Comparison of ENCODE assay signal across 11 mouse cellular contexts in genomic region chr11:105643995-105644394, GRCm38 (mm10). TPM values are rescaled to one million over a fixed set of nuclear protein-coding genes. Genes with fewer than 3 reads are reported as not detected.
DNase-seq lines count a peak whose midpoint lies in the region; ATAC-seq and TF ChIP-seq lines count a peak whose summit lies in the region.
"Had no signal": no experiment of that assay in that cellular context is flagged by ENCODE, and none has a peak within 500 bp of the region (broad histone marks: within the 10 kb centered on the region; RNA-seq: fewer than 3 reads in every experiment).

No protein-coding gene starts in this region.

- peak; percentile 39 for TF ChIP-seq CTCF in liver, postnatal 0 days (IDR thresholded peaks at IDR 0.05; ENCODE audit: low read depth)
- TF ChIP-seq CTCF in MEL (IDR thresholded peaks at IDR 0.05 in 2 of 3, conservative IDR thresholded peaks at IDR 0.05 in 1 of 3; ENCODE audit: control insufficient read depth in 1 of 3, insufficient read depth in 1 of 3, low read depth in 2 of 3, low read length in 3 of 3, poor library complexity in 1 of 3, severe bottlenecking in 1 of 3), result peak; percentile 15 to 54 (median 19); a peak in 3 of 6 replicates

- DNase-seq in embryo, embryonic 11 days, result peak; percentile 11
- no peak for DNase-seq in embryo, embryonic 10 days (ENCODE audit: low spot score)
- DNase-seq in liver, postnatal 0 days, result no peak
- DNase-seq in liver, embryonic 11.5 days (ENCODE audit: low spot score), result no peak
- peak; percentile 47 for DNase-seq in MEL (ENCODE audit: low read depth, low spot score)
- no peak for DNase-seq in layer of hippocampus, adult 9-10 months (ENCODE audit: low spot score)
- DNase-seq in frontal cortex, postnatal 36 days (ENCODE audit: low spot score in 2 of 2), result no peak

- no peak for TF ChIP-seq EP300 in liver, postnatal 0 days (IDR thresholded peaks at IDR 0.05; ENCODE audit: low read depth)
- no peak for TF ChIP-seq EP300 in MEL (IDR thresholded peaks at IDR 0.05; ENCODE audit: low read depth in 1 of 2, low read length in 2 of 2)

- H3K79me2 ChIP-seq in MEL (ENCODE audit: control insufficient read depth, insufficient read depth, low read length, poor library complexity), result no peaks in the 10 kb centered on the region

- H3K9me3 ChIP-seq in liver, postnatal 0 days (ENCODE audit: low read length), result no peaks in the 10 kb centered on the region
- H3K9me3 ChIP-seq in liver, embryonic 11.5 days (ENCODE audit: control insufficient read depth, low read length), result no peaks in the 10 kb centered on the region
- no peaks in the 10 kb centered on the region for H3K9me3 ChIP-seq in MEL (replicated peaks; ENCODE audit: insufficient read depth, low read length)
- H3K9me3 ChIP-seq: forebrain, embryonic 15.5 days; hindbrain, embryonic 15.5 days; midbrain, embryonic 15.5 days had no signal

- H3K27me3 ChIP-seq in liver, postnatal 0 days (ENCODE audit: insufficient read depth, low read length), result no peaks in the 10 kb centered on the region
- no peaks in the 10 kb centered on the region for H3K27me3 ChIP-seq in liver, embryonic 11.5 days (replicated peaks; ENCODE audit: control insufficient read depth, insufficient read depth, low read length)
- peaks cover 3 to 13% of the 10 kb centered on the region in 2 experiments for H3K27me3 ChIP-seq in MEL (ENCODE audit: control insufficient read depth in 1 of 2, insufficient read depth in 2 of 2, low read length in 2 of 2)
- H3K27me3 ChIP-seq: forebrain, embryonic 15.5 days; hindbrain, embryonic 15.5 days; midbrain, embryonic 15.5 days had no signal

- H3K4me2 ChIP-seq in liver, postnatal 0 days (ENCODE audit: low read depth, low read length), result no peak overlapping the region
- H3K4me2 ChIP-seq in liver, embryonic 11.5 days, result no peak overlapping the region
- H3K4me2 ChIP-seq: forebrain, embryonic 15.5 days; hindbrain, embryonic 15.5 days; midbrain, embryonic 15.5 days had no signal

- TF ChIP-seq RAD21 in MEL (IDR thresholded peaks at IDR 0.05; ENCODE audit: low read depth, low read length), result peak; percentile 40

- no peak for ATAC-seq in liver, postnatal 0 days
- no peak for ATAC-seq in liver, embryonic 11.5 days (replicated peaks; ENCODE audit: low FRiP score)
- ATAC-seq in megakaryocyte-erythroid progenitor cell, adult 5-6 weeks (replicated peaks; ENCODE audit: low FRiP score, low TSS enrichment, poor library complexity, severe bottlenecking), result peak; percentile 71
- ATAC-seq: forebrain, embryonic 15.5 days; midbrain, embryonic 15.5 days had no signal

- no peak for TF ChIP-seq POLR2A in MEL (IDR thresholded peaks at IDR 0.05; ENCODE audit: control insufficient read depth in 1 of 2, insufficient read depth in 1 of 2, low read depth in 1 of 2, low read length in 2 of 2, poor library complexity in 1 of 2)

- H3K27ac ChIP-seq in liver, postnatal 0 days (ENCODE audit: low read depth), result no peak overlapping the region
- no peak overlapping the region for H3K27ac ChIP-seq in liver, embryonic 11.5 days (ENCODE audit: low read depth, low read length)
- H3K27ac ChIP-seq in MEL (ENCODE audit: control insufficient read depth, low read depth, low read length), result no peak overlapping the region
- H3K27ac ChIP-seq: forebrain, embryonic 15.5 days; hindbrain, embryonic 15.5 days; midbrain, embryonic 15.5 days had no signal

- no peaks in the 10 kb centered on the region for H3K36me3 ChIP-seq in liver, postnatal 0 days (replicated peaks; ENCODE audit: insufficient read depth, low read length)
- H3K36me3 ChIP-seq in liver, embryonic 11.5 days (ENCODE audit: control insufficient read depth, insufficient read depth, low read length), result no peaks in the 10 kb centered on the region
- no peaks in the 10 kb centered on the region for H3K36me3 ChIP-seq in MEL (ENCODE audit: control insufficient read depth in 1 of 2, insufficient read depth in 2 of 2, low read length in 2 of 2)
- H3K36me3 ChIP-seq: forebrain, embryonic 15.5 days; hindbrain, embryonic 15.5 days; midbrain, embryonic 15.5 days had no signal

- H3K4me1 ChIP-seq in liver, postnatal 0 days (ENCODE audit: insufficient read depth), result no peaks in the 10 kb centered on the region
- no peaks in the 10 kb centered on the region for H3K4me1 ChIP-seq in liver, embryonic 11.5 days (replicated peaks; ENCODE audit: control insufficient read depth, insufficient read depth, low read length)
- no peaks in the 10 kb centered on the region for H3K4me1 ChIP-seq in MEL (ENCODE audit: control insufficient read depth in 1 of 2, insufficient read depth in 2 of 2, low read length in 2 of 2)
- H3K4me1 ChIP-seq: forebrain, embryonic 15.5 days; hindbrain, embryonic 15.5 days; midbrain, embryonic 15.5 days had no signal

- no peak overlapping the region for H3K9ac ChIP-seq in liver, postnatal 0 days (replicated peaks)
- no peak overlapping the region for H3K9ac ChIP-seq in liver, embryonic 11.5 days (ENCODE audit: low read depth, low read length)
- H3K9ac ChIP-seq in MEL (ENCODE audit: control insufficient read depth, low read depth, low read length, poor library complexity, severe bottlenecking), result no peak overlapping the region
- H3K9ac ChIP-seq: forebrain, embryonic 15.5 days; hindbrain, embryonic 15.5 days; midbrain, embryonic 15.5 days had no signal

- no peak overlapping the region for H3K4me3 ChIP-seq in liver, postnatal 0 days (ENCODE audit: low read depth, low read length)
- H3K4me3 ChIP-seq in liver, embryonic 11.5 days (ENCODE audit: low read depth, low read length), result no peak overlapping the region
- no peak overlapping the region for H3K4me3 ChIP-seq in MEL (ENCODE audit: control insufficient read depth in 1 of 2, insufficient read depth in 1 of 2, low read depth in 2 of 2, low read length in 2 of 2)
- H3K4me3 ChIP-seq: forebrain, embryonic 15.5 days; hindbrain, embryonic 15.5 days; midbrain, embryonic 15.5 days had no signal

TF ChIP-seq in MEL, 35 proteins besides CTCF, POLR2A, EP300 and RAD21:
- no peak for TF ChIP-seq SIN3A (IDR thresholded peaks at IDR 0.05; ENCODE audit: low read length)
- peak; percentile 27; the same call in 1 of the 2 replicates for TF ChIP-seq ZC3H11A (IDR thresholded peaks at IDR 0.05; ENCODE audit: low read depth, low read length)
- TF ChIP-seq SMC3 (IDR thresholded peaks at IDR 0.05; ENCODE audit: low read depth, low read length), result peak; percentile 64

RNA-seq across cellular contexts. Expression of gene Tanc2, which starts 54.2 kb away (rescaled TPM):
- 1.5 and 1.8 TPM in 2 replicates for polyA plus RNA-seq in liver, postnatal 0 days (2015; fragmentation: Nextera tagmentation; extraction: Ambion mirVana)
- 6.3 and 6.9 TPM in 2 replicates for polyA plus RNA-seq in liver, embryonic 11.5 days (2014; fragmentation: Nextera tagmentation; extraction: Ambion mirVana)
- total RNA-seq in MEL (2012; rRNA removed), result 0.03 and 0.04 TPM in 2 replicates
- under 1 TPM in 1 of 2 experiments, not detected in 1; 0.18 TPM for polyA plus RNA-seq in MEL (2012; ENCODE audit: insufficient read depth in 1 of 2, insufficient read length in 2 of 2, low read depth in 1 of 2, low replicate concordance in 2 of 2, missing spikeins in 1 of 2)
- 0.83 and 1.8 TPM in 2 replicates for total RNA-seq in megakaryocyte-erythroid progenitor cell, adult 5-6 weeks (2014; fragmentation: Nextera tagmentation)
- total RNA-seq in megakaryocyte-erythroid progenitor cell, adult 5-6 weeks (2017), result 0.80 and 5.9 TPM in 2 replicates

Comparison
In these comparisons a context has a peak if more than half of its experiments do, and no peak if none do; other contexts are left out.
1. DNase-seq: peak in embryo, embryonic 11 days (single experiment) and MEL (single experiment); none in embryo, embryonic 10 days (single experiment), liver, postnatal 0 days (single experiment), liver, embryonic 11.5 days (single experiment), layer of hippocampus, adult 9-10 months (single experiment) and frontal cortex, postnatal 36 days (0 of 2).